In the genomic region with DNA sequence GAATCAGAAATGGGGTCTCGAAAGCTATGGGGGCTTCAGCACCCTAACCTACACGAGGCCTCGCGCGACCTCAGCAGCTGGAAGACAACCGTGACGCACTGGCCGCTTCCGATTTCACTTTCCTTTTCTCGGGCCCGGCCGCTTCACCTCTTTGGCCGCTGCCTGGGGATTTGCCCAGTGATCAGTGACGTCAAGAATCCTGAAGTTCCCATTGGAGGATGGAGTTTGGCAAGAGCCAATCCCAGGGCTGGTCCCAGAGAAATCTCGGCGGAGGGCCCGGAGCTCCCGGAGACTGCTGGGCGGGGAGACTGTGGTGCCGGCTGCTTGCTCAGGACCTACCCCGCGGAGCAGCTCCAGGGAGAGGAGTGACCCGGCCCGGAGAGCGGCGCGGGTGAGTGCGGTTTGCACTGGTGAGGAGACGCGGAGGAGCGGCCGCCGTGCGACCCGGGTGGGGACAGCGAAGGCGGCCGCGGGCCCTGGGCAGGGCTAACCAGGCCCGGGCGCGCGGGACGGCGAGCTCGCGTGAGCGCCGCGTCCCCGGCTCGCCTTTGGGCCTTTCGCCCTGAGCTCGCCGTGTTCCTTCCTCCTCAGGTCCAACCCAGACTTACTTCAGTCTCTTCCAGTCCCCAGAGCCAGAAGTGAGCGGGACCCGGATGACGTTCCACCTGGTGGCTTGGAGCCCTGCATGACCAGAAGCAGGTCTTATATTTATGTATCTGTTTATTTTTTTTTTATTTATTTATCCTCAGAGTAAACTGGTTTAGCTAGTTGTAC, we compare ENCODE assay signal across 1 mouse cellular context.
TF ChIP-seq lines count a peak whose summit lies in the region.

A gene (plus strand): TSS at position 261 of the 774 bp plus-strand sequence.

TF ChIP-seq in myocyte, 11 proteins besides CTCF, POLR2A, EP300 and RAD21 (continued from another document):
- TF ChIP-seq MYOG (IDR thresholded peaks at IDR 0.05; ENCODE audit: control insufficient read depth in 1 of 3, insufficient read depth in 1 of 3, insufficient read length in 2 of 3, low read depth in 2 of 3) (peak in 1 of 3 experiments; percentile 35), CEBPB (IDR thresholded peaks at IDR 0.05; ENCODE audit: insufficient read depth, poor library complexity, severe bottlenecking) (no peak), USF1 (IDR thresholded peaks at IDR 0.05; ENCODE audit: low read depth) (no peak), E2F4 (IDR thresholded peaks at IDR 0.05; ENCODE audit: insufficient read depth) (no peak)
